Mouse (Mus musculus): ENCODE measurements around the gene Zbtb16.

The Zbtb16 gene

GRCm38 (mm10) chr9:48741433-48742077, 94.5 kb downstream of the Zbtb16 start:
- no peak for DNase-seq

DNA sequence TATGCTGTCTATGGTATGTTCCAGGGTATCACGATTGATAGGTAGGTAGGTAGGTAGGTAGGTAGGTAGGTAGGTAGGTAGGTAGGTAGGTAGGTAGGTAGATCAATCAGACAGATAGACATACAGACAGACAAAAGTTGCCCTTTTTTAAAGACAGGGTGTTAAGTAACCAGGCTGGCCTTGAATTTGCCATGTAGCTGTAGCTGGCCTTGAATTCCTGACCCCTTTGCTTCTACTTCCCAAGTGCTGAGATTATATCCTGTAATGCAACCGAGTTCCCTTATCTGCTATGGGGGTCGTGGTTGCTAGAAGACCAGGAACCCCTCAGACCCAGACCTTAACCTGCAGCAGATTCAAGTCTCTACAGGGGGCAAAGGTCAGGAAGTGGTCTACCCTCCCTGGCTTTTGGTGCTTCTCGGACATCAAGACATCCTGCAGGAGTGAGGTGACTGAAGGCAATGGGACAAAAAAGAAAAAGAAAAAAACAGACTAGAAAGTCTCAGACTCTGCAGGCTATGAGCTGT, 95.2 kb downstream of the Zbtb16 start:
- no peak for DNase-seq

DNA sequence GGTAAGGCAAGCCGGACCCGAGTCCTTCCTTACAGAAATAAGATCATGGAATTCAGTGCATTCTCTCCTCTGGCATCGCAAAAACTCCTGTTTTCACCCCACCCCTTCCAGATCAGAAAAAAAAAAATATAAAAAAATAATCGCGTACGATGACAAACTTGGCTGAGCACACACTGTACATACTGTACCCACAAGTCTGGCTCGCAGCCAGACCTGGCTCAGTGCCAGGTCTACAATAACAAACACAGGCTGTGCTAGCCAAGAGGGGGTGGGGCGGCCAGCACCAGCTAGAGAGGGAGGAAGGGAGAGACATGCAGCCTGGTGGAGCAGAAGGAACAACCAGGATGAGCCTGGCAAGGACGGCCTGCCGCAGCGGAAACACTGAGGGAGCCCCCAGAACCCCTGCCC, 95.9 kb downstream of the Zbtb16 start:
- DNase-seq, result peak; percentile 79

- no peak for DNase-seq
Observed at GRCm38 (mm10) chr9:48738795-48739476, 97.1 kb downstream of the Zbtb16 start.

DNA sequence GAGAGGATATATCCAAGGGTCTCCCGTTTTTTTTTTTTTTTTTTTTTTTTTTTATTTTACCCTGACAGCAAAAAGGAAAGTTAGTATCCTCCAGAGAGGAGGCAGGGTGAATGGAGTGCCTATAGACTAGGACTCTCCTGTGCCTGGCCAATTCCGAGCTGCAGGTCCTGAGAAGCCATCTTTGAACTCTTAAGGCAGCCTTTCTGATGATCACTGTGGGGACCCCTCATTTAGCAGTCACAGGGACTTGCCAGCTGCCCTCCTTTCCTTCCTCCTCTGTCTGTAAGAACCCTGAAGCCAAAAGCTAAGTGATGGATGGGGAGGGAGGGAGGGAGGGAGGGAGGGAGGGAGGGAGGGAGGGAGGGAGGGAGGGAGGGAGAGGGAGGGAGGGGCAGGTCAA, 98.1 kb downstream of the Zbtb16 start:
- no peak for DNase-seq

DNA sequence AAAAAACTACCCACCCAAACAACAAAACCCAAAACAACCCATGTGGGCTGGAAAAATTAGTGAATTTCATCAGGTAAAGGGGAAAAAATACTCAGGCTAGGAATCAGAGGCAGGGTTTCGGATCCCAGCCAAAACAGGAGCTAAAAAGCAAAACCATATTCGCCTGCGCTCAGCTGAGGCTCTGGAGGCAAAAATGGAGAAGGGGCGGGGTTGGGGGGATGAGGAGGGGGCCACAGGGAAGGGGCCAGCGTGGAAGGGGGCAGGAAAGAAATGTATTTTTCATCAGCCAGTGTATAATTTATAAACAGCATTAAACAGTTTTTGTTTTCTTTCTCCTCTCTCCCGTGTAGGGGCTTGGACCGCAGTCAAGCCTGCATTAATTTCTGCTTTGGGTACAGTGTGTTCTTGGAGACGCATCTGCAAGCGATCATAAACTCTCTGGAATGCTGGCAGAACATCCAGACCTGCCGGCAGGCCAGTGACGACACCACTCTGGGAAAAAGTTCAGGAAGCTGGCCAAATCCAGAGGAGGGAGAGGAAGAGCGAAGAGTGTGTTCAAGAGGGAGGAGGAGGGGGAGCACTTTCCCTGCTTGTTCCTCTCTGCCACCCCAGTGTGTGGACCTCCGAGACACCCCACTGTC, 98.7 kb downstream of the Zbtb16 start:
- peak; percentile 67 for DNase-seq

GRCm38 (mm10) chr9:48736361-48737209, 99.4 kb downstream of the Zbtb16 start:
- DNase-seq, result no peak

DNA sequence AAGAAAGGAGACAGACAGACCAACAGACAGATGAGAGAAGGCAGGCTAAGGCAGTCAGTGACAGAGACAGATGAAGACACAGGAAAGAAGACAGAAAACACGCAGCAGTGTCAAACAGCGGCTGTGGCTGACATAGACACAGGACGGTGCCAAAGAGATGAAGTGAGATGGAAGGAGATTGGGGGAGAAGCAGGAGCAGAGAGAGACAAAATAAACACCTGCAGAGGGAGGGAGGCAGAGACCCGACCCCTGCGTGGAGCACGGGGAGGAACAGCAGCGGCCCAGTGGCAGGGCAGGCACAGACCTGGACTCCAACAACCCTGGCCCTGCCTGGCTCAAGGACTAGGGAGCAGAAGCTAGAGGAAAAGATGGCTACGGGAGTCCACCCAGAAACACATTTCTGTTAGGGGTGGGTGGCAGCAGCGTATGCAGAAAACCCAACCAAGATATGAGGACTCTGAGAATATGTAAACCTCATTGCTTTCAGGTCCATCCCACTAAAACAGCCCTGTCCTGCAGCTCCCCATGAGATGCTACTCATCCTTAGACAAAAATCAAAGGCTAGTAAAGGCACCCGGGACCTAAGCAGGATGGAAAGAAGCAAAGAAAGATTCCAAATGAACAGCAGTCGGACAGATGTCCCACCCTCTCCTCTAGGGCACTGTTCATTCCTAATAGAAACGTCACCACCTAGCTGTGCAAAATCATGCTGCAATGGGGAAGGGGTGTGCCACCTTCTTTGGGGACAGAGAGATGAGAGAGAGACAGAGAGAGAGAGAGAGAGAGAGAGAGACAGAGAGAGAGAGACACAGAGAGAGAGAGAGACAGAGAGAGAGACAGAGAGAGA, 100.3 kb downstream of the Zbtb16 start:
- no peak for DNase-seq

DNA sequence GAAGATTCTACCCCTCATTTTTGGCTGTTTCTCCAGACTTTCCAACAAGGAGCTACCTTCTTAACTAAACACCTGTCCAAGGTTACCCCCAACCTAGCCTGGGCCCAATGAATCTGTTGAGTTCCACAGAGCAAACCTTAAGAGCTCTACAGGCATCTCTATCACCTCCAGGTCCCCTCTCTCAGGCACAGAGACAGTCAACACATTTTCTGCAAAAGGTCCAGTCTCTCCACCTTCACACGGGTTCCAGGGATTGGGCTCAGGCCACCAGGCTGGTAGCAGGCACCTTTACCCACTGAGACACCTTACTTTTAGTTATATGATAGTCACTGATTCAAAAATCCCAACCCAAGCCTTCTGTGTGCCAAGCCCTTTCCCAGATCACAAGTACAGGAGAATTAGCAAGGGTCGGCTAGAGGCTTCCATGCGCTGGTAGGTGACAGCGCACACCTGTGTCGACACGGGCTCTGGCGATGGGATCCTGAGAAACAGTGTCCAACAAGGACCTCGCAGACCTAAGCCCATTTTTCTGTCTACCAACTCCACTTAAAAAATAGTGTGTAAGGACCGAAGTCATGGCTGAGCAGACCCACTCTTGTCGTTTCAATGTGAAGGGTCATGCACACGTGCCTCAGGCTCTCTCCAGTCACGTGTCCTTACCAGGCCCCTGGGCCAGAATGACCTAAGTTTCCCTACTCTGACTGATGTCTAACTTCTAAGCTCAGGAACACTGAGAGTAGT, 101.1 kb downstream of the Zbtb16 start:
- no peak for DNase-seq

GRCm38 (mm10) chr9:48733817-48734544, 102.0 kb downstream of the Zbtb16 start:
- peak; percentile 46 for DNase-seq

DNA sequence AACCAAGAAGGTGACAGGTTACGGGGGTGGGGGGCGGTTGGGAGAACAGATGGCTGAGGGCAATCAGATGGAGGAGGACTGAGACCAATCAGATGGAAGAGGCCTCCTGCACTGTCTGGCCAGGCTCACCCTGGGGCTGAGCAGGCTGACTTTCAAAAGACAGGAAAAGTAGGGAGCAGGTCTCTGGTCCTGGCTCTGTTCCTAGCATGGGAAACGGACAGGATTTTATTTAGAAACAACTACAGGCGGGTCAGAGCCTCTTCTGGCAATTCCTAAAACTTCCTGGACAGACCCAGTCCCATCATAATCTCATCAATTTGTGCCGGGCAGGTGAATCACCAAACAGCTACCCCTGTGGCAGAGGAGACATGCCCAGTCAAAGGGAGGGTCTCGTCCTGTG, 102.9 kb downstream of the Zbtb16 start:
- no peak for DNase-seq

- DNase-seq, result no peak
Observed at GRCm38 (mm10) chr9:48731651-48732536, 104.1 kb downstream of the Zbtb16 start.

DNA sequence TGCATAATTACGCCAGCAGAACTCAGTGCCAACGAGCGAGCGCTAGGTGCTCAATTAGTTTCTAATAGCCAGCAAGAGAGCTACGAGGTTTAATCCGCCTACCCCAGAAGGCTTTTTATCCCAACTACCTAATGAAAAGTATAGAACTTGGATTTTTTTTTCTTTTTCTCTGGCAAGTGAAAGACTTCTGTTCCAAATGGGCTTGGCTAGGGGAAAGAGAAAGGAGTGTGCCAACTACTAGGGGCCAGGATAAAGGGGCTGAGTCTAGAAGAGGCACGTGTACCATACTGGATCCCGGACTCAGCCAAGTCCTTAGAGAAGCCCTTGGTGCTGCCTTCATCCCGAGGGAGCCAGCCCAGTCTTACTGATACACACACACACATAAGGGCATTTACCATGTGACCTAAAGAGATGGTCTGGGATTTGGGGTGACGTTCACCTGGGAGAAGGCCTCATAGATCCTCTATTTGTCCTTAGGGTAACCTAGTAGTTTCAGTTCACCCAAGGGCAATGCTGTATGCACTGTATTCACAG, 105.5 kb downstream of the Zbtb16 start:
- no peak for DNase-seq

- no peak for DNase-seq
Observed at GRCm38 (mm10) chr9:48729471-48729870, 106.6 kb downstream of the Zbtb16 start.

DNA sequence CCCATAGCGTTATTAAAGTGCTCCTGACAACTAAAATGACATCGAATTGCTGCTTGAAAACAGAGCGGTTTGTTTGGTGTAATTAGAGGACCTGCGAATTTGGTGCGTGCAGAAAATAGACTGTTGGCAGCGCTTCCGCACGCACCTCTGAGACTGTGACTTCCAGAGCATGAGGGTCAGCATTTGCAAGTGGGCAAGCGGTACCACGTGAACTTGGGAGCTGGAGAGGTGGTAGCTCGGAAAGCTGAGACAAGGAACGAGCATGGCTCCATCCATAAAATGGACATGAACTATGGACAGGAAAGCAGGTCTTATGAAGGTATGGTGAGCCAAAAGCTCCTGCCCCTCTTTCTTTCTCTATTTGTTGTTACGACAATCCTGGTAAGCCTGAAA, 107.3 kb downstream of the Zbtb16 start:
- peak; percentile 31 for DNase-seq

DNA sequence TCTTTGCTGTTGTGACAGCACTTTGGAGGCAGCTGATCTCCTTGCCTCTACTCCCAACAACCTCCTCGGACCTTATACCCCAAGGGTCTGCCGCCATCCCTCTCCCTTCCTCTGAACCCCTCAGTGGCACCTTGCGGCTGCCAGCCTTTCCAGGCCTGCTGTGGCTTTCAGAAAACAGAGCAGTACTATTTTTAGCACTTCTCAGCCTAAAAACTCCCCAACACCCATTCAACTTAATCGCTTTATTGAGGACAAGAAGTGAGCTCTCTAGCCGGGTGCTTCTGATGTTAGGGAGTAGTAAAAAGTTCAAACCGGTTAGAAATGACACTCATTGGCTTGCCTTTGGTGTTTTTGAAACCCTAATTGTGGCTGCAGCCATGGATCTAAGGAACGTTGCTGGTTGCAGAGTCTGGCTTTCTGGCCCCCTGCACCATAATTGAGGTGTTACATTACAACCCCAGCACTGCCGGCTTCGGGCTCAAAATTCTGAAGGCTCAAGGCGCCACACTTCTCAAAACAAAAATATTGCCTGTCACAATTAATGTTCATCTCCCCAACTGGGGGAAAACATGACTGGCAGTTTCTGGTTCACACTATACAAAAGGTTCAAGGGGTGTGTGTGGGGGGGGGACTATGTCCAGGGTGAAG, 107.8 kb downstream of the Zbtb16 start:
- DNase-seq, result peak; percentile 59

DNA sequence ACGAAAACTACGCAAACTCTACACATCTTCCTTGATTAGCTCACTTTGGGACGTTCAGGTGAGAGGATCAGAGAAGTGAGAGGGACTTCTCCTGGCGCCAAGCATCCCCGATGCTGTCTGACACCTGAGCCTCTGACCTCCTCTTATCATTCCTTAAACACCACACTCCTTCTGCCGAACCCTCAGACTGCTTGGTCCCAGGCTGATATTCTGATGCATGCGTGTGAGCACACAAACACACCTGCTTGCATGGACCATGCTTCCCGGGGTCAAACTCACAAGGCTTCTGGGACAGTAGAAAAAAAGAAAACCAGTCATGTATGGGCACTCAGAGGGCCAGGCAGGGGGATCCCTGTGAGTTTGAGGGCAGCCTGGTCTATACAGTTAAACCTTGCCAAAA, 109.7 kb downstream of the Zbtb16 start:
- DNase-seq, result no peak

GRCm38 (mm10) chr9:48725918-48726317, 110.1 kb downstream of the Zbtb16 start:
- no peak for DNase-seq

- no peak for DNase-seq
Observed at GRCm38 (mm10) chr9:48725161-48725560, 110.9 kb downstream of the Zbtb16 start.
